Mouse (Mus musculus): ENCODE results near the gene Baz1a.

GRCm38 (mm10) chr12:55007361-55008008 lies 6.7 kb downstream of the Baz1a start:
- TF ChIP-seq CTCF (IDR thresholded peaks at IDR 0.05; ENCODE audit: borderline replicate concordance, insufficient read depth, low read length) = no peak
- no peak for TF ChIP-seq POLR2A (IDR thresholded peaks at IDR 0.05; ENCODE audit: low read depth, low read length)

All from embryonic fibroblast, embryonic 13.5 days (primary cell).